Mouse (Mus musculus) ovary, postnatal 36 days (tissue): ENCODE measurements around the gene Naa40.

Experiments
- DNase-seq: peaks from one replicate; pipeline ENCODE4 v3.0.0; 2022; ENCODE audit warnings: low spot score, mixed read lengths

Gene Naa40

DNA sequence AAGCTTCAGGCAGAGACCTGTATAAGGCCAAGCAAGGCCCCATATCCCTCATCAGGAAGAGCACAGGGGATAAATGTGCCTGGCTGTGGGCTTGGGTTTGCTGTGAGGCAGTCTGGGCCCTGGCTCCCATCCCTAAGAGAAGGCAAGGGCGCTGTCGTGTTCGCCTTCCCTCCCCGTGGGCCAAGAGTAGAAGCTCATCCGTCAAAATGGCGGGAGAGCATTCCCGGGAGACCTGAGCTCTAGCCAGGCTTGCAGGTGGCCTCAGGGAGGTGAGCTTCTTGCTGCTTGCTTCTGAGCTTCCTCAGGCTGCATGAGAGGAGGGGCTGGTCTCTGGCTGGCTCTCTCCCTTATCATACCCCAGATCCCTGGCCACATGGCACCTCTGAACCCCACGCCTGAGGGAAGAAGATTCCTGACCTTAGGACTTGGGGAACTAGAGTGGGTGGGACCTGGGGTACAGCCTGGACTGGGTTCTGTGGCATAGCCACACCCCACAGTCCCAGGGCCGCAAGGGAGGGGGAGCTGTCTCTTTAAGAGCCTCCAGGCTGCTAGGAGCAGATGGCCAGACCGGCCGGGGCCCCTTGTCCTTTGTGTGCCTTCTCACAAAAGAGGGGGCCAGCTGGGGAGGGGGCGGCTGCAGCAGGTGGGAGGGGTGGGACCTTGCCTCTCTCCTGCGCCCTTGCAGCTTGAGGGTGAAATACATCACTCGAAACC, 24.7 kb upstream of the Naa40 start:
- DNase-seq, result no peak

DNA sequence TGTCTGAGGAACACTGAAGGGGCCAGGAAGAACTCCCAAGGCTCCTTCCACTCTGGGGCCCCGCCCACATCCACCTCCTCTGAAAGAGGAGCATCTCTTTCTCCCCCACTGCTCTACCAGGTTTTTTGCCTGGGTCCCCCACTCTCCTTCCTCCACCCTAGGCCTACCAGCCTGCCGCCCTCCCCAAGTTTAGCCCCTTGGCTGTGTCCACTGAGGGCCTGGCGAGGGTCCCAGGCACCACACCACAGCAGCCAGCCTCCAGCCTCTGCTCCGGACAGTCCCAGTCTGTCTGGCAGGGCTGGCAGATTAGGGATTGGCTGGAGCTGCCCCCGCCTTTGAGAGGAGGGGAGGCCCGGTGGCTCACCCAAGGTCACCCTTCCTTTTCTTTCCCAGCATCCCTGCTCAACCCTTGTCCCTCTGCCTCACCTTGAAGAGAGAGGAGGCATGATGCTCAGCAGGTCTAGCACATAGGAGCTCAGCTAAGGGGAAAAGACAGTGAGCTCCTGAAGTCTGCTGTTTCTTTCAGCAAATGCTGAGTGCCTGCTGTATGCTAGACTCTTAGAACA, 23.9 kb upstream of the Naa40 start:
- DNase-seq, result peak; percentile 38

DNA sequence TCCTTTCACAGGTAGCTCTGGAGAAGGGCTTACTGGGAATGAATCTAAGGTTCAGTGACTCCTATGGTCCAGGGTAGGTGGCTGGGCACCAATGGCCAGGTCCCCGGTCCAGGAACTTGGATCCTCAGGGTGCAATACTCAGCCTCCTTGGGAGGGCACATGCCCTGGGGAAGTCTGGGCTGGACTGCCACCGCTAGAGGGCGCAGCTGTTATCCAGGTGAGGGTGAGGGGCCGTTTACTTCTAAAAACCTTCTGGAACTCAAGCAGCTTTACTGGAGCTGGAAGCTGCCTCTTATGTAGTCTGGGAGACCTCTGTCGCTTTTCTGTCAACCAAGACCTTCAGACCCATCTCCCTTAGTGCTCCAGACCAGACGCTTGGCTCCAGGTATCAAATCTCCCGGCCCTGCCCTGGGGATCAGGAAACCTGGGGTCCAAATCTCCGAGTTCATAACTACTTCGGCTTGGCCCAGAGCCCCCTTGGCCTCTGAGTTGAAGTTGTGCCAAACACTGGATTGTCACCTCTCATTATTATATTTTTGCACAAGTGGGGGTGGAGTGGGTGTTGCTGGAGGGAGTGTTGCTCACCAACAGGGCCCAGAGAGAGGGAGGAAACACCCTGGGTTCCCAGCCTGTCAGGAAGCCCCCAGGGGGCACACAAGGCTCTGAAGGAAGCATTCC, 23.2 kb upstream of the Naa40 start:
- peak; percentile 78 for DNase-seq

DNA sequence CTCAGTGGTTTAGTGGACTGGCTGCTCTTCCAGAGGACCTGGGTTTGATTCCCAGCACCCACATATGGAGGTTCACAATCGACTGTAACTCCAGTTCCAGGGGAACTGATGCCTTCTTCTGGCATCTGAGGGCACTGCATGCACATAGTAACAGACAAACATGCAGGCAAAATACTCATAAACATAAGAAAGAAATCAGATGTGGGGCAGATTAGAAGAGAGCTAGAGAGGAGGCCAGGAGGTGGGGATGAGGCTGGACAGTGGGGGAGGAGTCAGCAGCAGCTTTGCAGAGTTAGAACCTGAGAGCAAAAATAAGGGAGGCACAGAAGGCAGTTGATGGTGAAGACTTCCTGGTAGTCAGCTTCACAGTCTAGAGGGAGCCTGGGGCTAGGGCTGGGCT, 21.6 kb upstream of the Naa40 start:
- DNase-seq, result no peak

DNA sequence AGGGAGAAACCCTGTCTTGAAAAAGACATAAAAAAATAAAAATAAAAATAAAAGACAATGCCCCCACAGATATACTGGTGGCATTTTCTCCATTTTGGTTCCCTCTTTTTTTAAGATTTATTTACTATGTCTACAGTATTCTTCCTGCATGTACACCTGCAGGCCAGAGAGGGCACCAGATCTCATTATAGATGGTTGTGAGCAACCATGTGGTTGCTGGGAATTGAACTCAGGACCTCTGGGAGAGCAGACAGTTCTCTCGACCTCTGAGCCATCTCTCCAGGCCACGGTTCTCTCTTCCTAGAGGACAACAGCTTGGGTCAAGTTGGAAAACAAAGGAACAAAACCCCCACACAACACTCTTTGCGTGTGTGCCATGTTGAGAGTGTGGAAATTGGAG, 21.0 kb upstream of the Naa40 start:
- no peak for DNase-seq

DNA sequence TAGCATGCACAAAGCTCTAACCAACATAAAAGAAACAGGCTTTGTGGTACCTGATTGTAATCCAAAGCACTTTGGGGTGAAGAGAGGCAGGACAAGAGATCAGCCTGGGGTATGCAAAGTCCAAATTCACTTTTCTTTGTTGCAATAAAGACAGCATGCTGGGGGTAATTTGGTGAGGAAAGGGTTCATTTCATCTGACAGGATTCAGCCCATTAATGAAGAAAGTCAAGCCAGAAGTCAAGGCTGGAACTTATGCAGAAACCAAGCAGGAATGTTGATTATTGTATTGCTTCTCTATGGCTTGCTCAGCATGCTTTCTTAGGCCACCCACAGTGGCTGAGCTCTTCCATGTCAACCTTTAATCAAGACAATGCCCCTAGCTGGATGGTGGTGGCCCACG, 20.5 kb upstream of the Naa40 start:
- no peak for DNase-seq

DNA sequence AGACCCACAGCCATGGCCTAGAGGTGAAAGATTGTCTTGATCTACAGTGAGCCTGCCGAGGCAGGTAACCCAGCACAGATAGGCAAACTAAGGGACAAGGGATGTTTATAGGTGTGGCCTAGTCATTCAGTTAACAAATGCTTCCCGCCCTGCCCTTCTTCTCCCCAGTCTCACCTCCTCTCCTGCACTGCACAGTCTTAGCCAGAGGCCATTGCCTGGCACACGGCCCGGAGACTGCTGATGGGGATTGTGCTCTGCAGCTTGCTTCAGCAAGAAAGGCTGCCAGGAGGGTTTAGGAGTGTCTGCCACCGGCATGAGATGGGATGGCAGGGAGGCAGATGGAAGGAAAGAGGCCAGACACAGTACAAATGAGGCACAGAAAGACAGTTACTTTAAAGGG, 16.9 kb upstream of the Naa40 start:
- DNase-seq, result no peak

DNA sequence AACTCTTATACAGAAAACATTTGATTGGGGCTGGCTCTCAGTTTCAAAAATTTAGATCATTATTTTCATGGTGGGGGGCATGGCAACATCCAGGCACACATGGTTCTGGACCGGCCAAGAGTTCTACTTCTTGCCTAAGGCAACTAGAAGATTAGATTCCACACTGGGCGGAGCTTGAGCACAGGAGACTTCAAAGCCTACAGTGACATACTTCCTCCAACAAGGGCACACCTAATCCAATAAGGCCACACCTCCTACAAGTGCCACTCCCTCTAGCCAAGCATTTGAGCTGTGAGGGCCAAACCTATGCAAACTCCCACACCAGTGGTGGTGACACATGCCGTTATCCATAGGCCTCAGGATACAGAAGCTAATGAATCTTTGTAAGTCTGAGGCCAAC, 5.0 kb upstream of the Naa40 start:
- no peak for DNase-seq

DNA sequence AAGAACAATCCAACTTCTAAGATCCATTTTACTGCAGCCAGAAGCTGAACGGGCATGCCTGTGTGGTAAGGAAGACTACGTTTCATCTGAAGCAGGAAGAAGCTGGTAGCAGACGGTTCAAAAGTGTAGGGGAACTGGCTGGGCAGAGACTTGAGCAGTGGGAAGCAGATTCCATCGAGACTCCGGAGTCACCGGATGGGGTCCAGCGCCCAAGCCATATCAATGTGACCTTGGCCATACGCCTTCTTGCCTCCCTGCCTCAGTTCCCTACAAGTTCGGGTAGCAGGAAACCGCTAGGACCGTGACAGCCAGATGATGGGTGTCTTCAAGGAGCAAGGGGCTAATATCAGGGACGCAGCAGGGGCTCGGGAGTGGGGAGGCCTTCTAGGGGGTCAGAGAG, 692 bp downstream of the Naa40 start:
- DNase-seq, result no peak

DNA sequence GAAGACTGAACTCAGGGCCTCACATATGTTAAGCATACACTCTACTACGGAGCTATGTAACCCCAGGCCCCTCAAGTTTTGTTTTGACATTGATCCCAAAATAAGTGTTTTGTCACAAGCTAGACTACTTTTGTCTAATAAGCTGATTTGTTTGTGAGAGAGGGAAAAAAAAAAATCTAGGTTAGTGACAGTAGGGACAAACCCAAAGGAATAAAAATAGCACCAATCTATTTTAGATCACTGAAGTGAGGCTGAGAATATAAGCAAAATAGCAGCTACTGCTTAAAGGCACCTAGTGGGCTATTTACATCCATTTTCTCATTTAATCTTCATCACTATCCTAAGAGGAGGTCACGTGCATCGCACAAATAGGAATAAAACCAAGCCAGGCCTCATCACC, 1.4 kb downstream of the Naa40 start:
- no peak for DNase-seq

DNA sequence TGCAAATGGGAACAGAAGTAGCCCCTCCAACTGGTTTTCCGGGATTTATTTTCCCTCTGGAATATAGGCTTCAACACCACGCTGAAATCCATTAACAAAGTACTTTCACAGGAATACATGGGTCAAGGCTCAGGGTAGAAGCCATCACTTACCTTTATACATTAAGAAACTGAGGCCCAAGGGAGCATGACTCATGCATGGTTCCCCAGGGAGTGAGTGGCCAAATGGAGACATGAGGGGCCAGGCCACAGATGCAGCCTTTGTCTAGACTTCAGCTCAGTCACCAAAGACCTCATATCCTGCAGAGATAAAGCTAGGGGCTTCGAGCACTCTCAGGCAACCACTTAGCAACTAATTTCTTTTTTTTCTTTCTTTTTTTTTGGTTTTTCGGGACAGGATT, 4.2 kb downstream of the Naa40 start:
- no peak for DNase-seq

DNA sequence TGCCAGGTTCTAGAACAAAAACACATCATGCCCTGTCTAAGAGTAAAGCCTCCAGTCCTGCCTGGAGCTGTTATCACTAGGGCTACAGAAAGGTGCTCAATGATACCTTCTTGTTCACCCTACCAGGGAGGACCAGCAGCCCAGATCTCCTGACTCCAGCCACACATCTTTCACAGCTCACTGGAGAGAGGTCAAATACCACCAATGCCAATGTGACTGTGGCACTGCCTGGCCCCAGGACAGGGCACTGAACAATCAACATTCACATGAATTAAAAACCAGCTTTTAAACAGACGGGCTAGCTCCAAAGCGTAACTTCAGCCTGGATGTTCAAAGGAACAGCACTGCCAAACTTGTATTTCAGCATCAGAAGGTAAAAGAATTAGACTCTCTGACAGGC, 5.0 kb downstream of the Naa40 start:
- no peak for DNase-seq

DNA sequence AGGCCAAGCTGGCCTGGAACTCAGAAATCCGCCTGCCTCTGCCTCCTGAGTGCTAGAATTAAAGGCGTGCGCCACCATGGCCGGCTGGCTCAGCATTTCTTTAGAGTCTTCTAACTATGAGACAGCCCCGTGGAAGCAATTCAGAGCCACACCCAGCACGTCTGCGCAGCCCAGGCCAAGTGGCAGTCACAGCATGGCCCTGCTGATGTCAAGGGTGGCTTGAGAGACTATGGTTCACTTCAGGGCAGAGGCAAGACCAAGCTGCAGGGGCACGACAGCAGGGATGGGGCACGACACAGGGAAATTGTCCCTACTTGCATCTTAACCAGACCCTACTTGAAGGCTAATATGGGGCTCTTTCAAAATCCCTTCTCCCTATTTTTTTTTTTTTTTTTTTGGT, 5.5 kb downstream of the Naa40 start:
- no peak for DNase-seq

DNA sequence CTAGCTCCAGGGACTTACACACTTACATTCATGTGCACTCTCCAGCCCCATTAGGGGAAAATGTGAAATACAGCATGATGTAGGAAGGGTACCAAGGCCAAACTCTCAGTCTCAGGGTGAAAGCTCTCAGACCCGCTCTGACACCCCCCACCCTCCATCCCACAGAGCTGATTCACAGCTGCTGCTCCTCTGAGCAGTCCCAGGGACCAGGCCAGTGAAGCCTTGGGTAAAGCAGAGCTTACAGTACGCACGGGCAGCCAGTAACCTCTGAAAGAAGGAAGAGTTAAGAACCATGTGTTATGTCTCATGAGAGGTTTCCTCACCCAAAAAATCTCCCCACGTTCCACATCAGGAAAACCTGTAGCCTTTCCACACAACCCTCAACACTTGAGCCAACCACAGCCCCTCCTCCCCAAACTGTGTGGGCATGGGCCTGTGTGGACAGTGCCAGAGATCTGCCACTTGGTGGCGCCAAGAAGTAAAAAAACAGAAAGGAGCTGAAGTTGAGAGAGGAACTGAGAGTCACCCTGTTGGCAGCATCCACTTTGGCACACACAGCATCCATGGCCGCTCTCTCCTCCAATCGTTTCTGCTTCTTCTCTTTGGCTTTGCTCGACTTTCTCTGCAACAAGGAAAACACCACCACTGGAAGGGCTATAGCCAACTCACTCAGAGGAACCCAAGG, 6.3 kb downstream of the Naa40 start:
- peak; percentile 72 for DNase-seq

DNA sequence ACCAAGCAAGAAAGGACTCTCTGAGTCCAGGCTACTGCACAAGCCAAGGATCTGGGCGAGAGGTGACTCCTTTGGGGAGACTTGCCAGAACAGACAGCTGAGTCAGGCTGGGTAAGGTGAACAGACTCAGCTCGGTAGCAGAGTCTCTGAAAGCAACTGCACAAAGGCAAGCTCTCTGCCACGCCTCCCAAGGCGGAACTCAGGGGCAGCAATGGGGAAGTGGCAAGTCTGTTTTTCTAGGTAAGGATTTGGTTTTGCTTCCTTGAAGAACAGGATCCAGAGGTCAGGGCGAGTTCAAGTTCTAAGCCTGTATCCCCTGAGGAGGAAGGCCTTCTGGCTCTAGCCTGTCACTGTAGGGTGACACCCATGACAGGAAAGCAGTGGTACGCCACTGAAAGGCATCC, 14.5 kb downstream of the Naa40 start:
- no peak for DNase-seq

DNA sequence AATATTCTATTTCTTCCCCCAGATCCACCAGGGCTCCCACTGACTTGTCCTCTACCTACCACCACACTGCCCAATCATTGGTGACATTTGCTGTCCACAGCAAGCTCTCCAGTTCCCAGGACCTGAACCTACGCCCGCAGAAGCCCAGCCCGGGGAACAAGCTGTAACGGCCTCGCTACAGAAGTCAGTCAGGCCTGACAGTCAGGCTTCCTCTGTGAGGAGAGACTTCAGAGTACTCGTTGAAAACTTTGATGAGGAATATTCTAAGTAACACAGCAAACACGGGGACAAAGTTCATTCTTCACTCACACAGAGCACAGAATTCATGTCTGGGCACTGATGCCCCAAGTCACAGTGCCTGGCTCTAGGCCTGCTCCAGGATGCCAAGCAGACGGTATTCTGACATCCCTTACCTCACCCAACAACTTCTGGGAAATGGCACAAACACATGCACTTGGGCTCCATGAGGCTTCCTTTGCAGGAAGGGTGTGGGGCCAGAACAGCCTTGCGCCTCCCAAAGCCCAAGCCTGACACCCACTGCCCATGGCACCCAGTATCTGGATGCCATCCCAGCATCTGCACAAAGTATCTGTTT, 15.8 kb downstream of the Naa40 start:
- DNase-seq, result no peak

DNA sequence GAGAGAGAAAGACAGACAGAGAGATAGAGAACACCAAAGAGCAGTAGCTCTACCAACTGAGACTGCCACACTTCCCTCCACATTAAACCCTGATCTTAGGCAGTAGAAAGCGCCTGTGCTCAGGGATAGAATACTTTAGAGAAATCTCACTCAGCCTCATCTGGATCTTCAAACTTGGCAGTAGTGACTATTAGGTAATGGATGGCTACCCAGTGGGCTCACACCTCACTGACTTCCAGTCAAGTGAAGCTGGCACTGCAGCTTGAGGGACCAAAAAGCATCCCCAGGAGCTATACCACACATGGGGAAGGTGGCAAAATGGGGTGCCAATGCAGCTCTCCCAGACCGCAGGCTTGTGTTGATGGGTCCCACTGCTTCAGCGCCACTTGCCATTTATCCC, 16.7 kb downstream of the Naa40 start:
- DNase-seq, result no peak

DNA sequence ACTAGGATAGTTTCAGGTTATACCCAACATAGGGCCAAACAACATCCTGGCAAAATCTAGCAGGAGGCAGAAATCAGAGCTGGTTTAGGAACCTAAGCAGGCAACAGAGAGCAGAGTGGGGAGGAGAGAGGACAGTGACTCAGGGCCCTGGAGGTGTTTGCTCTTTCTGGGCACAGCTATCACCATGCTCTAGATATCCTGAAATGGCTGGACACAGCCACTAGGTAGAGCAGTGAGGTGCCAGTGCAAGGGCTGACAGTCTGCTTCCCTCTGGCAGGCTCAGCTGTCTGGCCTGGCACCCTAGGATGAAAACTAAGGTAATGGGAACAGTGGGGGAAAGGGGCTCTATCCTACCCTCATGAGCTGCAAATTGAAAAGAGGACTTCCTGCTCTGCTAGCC, 17.5 kb downstream of the Naa40 start:
- DNase-seq, result no peak

DNA sequence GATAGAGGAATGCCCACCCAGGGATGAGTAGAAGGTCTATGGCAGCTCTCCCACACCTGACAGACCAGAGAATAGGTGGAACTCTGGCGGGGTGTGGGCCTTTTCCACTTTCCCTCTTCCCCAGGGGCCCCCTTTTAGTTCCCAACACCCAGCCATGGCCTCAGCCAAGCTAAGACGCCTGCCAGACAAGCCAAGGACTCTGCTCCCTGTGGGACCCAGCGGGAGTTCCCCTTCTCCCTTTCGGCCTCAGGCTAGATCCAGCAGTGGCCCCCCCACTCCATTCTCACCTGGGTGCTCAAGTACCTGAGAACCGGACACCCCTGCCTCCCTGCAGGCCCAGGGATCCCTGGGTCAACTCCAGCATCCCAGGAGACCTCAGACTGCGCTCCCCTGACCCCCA, 18.8 kb downstream of the Naa40 start:
- DNase-seq, result no peak

DNA sequence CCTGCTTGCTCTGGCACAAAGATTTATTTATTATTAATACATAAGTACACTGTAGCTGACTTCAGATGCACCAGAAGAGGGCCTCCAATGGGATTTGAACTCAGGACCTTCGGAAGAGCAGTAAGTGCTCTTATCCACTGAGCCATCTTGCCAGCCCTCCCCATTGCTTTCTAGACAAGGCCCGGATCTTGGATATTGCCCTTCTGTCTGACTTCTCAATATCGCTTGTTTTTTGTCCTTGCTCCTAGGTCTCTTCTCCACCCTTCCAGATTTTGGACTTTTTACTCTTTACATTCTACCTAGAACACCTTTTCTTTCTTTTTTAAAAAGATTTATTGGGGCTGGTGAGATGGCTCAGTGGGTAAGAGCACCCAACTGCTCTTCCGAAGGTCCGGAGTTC, 22.2 kb downstream of the Naa40 start:
- no peak for DNase-seq

DNA sequence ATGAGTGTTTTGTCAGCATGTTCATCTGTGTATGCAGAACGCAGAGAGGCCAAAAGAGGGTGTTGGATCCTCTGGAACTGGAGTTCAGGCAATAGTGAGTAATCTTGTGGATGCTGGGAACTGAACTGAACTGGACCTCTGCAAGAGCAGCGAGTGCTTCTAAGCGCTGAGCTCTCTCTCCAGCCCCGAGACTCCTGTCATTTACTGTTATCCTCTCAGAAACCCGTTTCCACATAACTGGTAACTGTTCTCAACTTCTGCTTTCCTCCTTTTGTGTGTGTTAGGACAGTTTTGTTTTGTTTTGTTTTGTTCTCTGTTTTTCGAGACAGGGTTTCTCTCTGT, 23.1 kb downstream of the Naa40 start:
- DNase-seq, result no peak

DNA sequence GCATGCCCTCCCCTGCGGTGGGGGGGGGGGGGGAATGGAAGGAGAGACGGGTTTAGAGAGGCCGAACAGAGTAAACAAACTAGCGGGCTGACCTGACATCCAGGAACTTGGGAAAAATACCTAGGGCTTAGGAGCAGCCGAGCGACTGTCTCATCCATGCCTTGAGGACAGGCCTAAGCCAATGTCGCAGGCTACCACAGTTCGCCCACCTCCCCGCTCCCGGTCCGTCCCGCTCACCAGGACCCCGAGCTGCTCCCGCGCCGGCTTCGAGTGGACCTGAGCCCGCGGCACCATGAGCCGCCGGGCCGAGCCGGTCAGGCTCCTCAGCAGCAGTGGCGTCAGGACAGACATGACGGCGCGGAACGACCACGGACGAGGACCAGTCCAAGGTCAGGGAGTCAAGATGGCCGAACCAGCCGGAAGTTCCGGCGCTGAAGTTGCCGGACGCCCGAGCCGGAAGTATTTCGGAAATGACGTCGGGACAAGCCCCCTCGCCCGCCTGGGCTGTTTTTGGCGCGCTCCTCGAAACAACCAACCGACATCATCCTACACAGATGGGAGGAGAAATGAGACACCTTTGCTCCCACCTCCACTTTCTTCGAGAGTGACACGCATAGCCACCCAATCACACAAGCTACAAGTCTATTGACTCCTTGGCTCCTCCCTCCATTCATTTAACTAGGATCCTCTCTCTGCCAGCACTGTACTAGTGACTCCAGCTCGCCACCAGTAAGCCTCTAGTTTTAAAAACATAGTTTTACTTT, 23.6 kb downstream of the Naa40 start, which contains the start of gene Cox8a:
Gene Cox8a, minus strand, starts transcription at position 455 of the 764 bp plus-strand sequence.
- DNase-seq, result peak; percentile 94
